Mouse (Mus musculus) macrophage (primary cell): ENCODE measurements around the gene Dynlt1c. TPM values are rescaled to one million over a fixed set of nuclear protein-coding genes. Genes with fewer than 3 reads are reported as not detected.
"Not testable (repeated sequence)": the region's sequence is repeated elsewhere in the genome, so short reads cannot be mapped to it uniquely, and the experiment has no call there.

Experiments used
- H3K27ac ChIP-seq: fragments of 350-480 bp; formaldehyde crosslinking; 2 replicates; pipeline ENCODE4 v1.9.0; 2021
- H3K36me3 ChIP-seq: fragments of 350-480 bp; formaldehyde crosslinking; 2 replicates; pipeline ENCODE4 v1.9.0; 2021; ENCODE audit errors: inconsistent target
- H3K4me3 ChIP-seq: fragments of 350-480 bp; formaldehyde crosslinking; 2 replicates; pipeline ENCODE4 v1.9.0; 2021; ENCODE audit errors: inconsistent target
- H3K79me2 ChIP-seq: fragments of 350-480 bp; formaldehyde crosslinking; 2 replicates; pipeline ENCODE4 v1.9.0; 2021; ENCODE audit errors: inconsistent target
- WGBS: methylation state at CpG from one replicate; pipeline ENCODE4 v1.1.7; 2026; ENCODE audit warnings: inconsistent platforms; ENCODE audit not compliant: missing documents; 5-methylcytosine and 5-hydroxymethylcytosine counted together
- polyA plus RNA-seq: library from polyadenylated mRNA; stranded (reverse); fragments of 250-400 nt; gene quantifications from 3 replicates; pipeline ENCODE4 v1.2.4, GENCODE M21; 2018; ENCODE audit warnings: inconsistent platforms

Gene Dynlt1c
- polyA plus RNA-seq, 1 experiment from 2014 or later = 13.6 TPM

- H3K36me3 ChIP-seq, H3K27ac ChIP-seq, H3K4me3 ChIP-seq, H3K79me2 ChIP-seq: not testable (repeated sequence)
- WGBS = no CpG with 5 or more reads among the region's 3 CpGs
Measured at GRCm38 (mm10) chr17:6656471-6656870, 55.0 kb downstream of the Dynlt1c start.

- WGBS = no CpG with 5 or more reads among the region's 7 CpGs
- not testable (repeated sequence) for H3K36me3 ChIP-seq, H3K79me2 ChIP-seq, H3K4me3 ChIP-seq, H3K27ac ChIP-seq
Measured at GRCm38 (mm10) chr17:6658801-6659200, 57.3 kb downstream of the Dynlt1c start, which contains the start of gene Sytl3. Gene Sytl3, plus strand, starts transcription at chr17:6659093.

Other genes starting within 250 kb of the Dynlt1c start
- 139 to 155 TPM (median 140 TPM) in 3 replicates for gene Dynlt1b, start 171.6 kb upstream of the Dynlt1c start, polyA plus RNA-seq
- gene Dynlt1f, start 54.2 kb downstream of the Dynlt1c start, polyA plus RNA-seq = 88.3 to 104 TPM (median 94.8 TPM) in 3 replicates
- 0.14 to 0.23 TPM in 2 of 3 replicates, not detected in the other for gene Sytl3, start 57.4 kb downstream of the Dynlt1c start, polyA plus RNA-seq
- gene Ezr, start 181.1 kb downstream of the Dynlt1c start, polyA plus RNA-seq = 19.3 to 60.4 TPM (median 43.6 TPM) in 3 replicates